Mouse (Mus musculus) mesoderm, embryonic 11.5 days (tissue): ENCODE results near the gene Trim14.

ENCODE experiments used
- DNase-seq: peaks from one replicate; pipeline ENCODE4 v3.0.0-alpha.2; 2012; ENCODE audit warnings: low read depth, low spot score

Trim14 gene

GRCm38 (mm10) chr4:46527558-46527926 is 8.4 kb downstream of the Trim14 start:
- no peak for DNase-seq

DNA sequence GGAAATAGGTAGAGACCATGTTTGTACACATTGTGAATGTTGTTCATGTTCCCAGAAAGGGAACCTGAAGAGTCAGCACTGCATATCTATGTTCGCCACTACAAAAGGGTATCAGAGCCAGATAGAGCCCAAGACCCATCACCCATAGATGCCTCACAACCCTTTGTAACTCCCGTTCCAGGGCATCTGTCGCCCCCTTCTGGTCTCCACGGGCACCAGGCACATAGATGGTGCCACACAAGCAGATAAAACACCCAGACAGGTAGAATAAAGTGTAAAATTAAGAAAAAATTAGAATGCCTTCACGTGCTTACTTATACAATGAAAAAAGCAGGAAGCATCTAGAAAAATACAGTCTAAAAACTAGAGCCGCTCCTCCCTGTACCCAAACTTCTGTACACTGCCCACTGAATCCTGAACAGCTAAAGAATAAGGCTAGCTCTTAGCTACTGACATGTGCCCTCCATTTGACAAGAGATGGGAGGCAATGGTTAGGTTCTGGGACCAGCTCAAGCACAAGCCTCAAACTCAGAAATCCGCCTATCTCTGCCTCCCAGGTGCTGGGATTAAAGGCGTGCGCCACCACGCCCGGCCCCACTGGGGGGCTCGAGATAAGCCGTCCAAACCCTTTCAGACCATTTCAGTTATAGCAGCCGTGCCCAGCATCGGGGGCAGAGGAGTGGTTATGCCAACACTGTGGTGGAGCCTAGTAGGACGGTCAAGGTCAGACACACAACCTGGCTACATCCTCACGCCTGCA is 9.0 kb downstream of the Trim14 start:
- no peak for DNase-seq

- DNase-seq: no peak
These were observed 9.7 kb downstream of the Trim14 start for GRCm38 (mm10) chr4:46526226-46526625.

DNA sequence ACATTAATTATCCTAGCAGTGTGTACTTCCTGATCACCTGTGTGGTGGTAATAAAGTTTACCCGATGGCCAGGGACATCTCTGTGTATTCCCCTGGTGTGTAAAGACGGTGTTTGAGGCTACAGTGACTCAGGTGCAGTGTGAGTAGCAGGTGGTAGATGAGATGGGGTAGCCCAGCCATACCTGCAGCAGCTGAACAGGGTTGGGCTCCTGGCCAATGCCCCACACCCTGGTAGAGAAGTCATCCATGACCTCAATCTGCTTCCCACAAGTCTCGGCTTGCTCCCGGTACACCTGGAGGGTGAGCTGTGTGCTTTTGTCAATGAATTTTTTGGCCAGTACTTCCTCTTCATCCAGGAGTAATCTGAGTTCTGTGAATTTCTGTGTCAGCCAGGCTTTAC is 12.6 kb downstream of the Trim14 start:
- DNase-seq: no peak

GRCm38 (mm10) chr4:46521457-46521856 is 14.5 kb downstream of the Trim14 start:
- no peak for DNase-seq

- DNase-seq: no peak
These were observed 15.4 kb downstream of the Trim14 start for GRCm38 (mm10) chr4:46520491-46520890.

GRCm38 (mm10) chr4:46507736-46508460 is 28.0 kb downstream of the Trim14 start:
- DNase-seq: peak; percentile 71

DNA sequence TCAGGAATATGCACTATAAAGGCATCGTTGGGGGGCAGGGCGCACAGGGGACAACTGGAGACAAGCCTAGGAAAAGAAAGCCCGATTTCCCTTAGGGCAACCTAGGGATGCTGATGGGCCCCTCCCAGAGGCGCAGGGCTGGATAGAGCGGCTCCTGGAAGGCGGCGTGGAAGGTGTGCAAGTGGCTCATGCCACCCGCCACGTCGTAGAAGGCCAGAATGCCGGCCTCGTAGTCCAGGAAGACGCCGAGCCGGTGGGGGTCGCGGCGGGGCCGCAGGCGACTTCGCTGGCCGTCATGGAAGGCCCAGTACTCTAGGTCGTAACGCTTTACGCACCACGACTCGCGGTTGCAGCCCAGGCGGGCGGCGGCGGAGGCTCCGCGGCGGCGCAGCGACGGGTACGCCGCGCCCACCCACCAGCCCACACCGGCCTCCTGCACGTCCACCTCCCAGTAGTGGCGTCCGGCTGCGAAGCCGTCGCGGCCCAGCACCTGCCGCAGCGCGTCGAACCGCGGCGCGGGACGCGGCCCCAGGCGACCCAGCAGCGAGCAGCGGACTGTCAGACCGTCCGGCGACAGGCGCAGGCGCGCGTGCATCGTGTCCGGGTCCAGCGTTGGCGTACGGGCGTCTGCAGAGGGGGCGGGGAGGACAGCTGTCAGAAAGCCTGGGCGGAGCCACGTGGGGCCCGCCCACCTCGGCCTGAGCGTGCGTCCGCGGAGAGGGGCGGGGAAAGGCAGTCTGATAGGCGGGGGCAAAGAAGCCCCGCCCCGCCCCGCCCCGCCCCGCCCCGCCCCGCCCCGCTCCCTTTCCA is 28.9 kb downstream of the Trim14 start:
- peak; percentile 96 for DNase-seq

DNA sequence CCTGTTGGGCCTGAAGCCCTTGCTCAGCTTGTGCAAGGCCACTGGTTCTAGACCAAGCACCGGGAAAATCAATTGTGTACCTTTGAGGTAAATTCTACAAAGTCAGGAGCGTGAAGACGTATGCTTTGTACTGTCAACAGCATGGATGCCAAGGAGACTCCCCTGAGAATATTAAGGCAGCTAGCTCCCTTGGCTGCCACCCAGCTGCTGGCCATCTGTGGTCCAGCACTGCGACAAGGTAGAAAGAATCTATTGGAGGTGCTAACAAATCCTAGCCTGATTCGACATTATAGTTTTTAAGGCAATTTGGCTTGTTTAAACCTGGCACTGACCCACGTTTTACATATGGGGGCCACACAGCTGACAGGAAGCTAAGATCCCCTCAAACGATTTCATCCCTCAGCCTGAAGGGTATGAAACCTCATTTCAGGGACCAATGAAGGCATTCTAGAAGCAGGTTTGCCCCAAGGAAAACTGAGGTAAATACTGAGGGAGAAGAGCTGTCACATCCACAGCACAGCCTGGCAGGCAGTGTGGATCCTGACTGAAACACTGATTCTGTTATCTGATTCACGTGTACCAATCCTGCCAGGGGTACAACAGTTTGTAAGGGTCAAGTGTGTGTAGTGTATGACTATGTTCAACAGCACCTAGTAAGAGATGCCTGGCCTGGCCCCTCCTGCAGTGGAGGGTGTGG is 30.4 kb downstream of the Trim14 start:
- DNase-seq: no peak

DNA sequence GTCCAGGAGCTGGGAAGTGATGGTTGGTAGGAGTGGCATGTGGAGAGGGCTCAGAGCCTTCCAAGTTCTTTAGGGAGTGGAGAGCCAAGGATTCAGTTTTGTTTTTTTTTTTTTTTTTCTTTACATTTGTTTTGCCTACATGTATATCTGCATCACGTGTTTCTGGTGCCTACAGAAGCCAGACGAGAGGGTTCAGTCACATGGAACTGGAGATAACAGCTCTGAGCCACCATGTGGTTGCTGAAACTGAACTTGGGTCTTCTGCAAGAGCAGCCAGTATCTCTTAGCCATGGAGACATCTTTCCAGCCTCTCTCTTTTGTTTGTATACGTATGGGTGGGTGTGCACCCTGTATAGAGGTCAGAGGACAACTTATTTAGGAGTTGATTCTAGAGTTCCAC is 32.1 kb downstream of the Trim14 start:
- no peak for DNase-seq

GRCm38 (mm10) chr4:46502606-46503502 is 33.1 kb downstream of the Trim14 start:
- peak; percentile 52 for DNase-seq

- DNase-seq: no peak
These were observed 37.0 kb downstream of the Trim14 start for GRCm38 (mm10) chr4:46498976-46499375.

GRCm38 (mm10) chr4:46498511-46498910 is 37.4 kb downstream of the Trim14 start:
- DNase-seq: no peak

DNA sequence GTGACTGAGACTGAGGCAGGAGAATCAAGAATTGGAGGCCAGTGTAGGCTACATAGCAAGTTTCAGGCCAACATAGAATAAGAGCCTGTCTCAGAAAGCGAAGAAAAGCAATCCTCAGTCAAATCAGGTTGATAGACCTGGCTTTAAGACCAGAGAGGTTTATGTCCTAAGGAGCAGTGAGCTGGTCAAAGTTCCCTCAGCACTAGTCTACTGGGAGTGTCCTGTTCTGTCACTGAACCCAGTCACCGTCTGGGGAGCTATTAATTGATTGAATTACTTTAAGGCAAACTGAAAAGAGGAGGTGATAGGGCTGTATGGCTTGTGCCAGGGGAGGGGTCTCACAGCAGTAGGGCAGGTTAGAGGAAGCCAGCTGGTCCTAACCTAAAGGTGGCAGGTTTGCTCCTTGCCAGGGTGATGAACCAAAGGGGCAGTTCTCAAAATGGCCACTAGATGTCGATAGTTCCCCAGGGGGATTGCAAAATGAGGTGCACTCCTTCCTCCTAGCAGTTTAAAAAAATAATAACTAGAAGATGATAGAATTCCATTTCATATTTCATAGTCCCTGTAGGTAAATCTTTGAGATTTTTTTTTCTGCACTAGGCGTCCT is 38.6 kb downstream of the Trim14 start:
- peak; percentile 69 for DNase-seq

- DNase-seq: no peak
These were observed 40.4 kb downstream of the Trim14 start for GRCm38 (mm10) chr4:46495543-46495942.

GRCm38 (mm10) chr4:46493071-46493470 is 42.9 kb downstream of the Trim14 start:
- DNase-seq: no peak

GRCm38 (mm10) chr4:46489028-46489925 is 46.7 kb downstream of the Trim14 start, which contains the start of gene Nans:
Gene Nans, plus strand, starts transcription at chr4:46489248.
- DNase-seq: peak; percentile 94

DNA sequence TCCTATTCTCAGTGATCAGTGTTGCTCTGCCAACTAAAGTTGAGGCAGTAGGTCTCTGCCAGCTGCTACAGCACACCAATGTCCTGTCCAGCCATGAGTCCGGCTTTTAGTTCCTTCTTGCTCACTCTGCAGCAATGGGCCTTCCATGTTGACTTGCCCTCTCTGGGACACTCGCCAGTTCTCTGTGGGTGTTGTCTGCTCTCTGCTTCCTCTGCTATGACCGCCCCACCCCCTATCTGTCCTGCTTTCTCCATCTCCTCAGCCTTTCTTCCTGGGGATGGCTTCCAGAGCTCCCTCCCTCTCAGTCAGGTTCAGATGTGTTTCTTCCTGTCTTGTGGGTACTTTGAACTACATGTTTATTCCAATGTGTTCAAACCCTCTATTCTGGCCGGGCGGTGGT is 48.6 kb downstream of the Trim14 start:
- no peak for DNase-seq
